Mouse (Mus musculus) liver, embryonic 14.5 days (tissue): ENCODE data around the gene Tor1b.

ENCODE experiments used
- CTCF ChIP-seq: IDR thresholded peaks from 2 replicates; pipeline ENCODE4 v1.5.1; 2016; ENCODE audit warnings: antibody characterized with exemption, low read depth, control low read depth
- EP300 ChIP-seq: IDR thresholded peaks from 2 replicates; pipeline ENCODE4 v1.6.1; 2016; ENCODE audit warnings: antibody characterized with exemption, low read depth

- TF ChIP-seq CTCF (no peak), EP300 (no peak)
Measured at GRCm38 (mm10) chr2:30927151-30927781, 25.5 kb upstream of the Tor1b start.
